Mouse (Mus musculus) C2C12 (cell line): Measurements from ENCODE around the gene Daglb. TPM values are rescaled to one million over a fixed set of nuclear protein-coding genes. Genes with fewer than 3 reads are reported as not detected.

Source experiments
- H3K27me3 ChIP-seq: one replicate; pipeline ENCODE4 v1.6.1; 2011; ENCODE audit not compliant: control insufficient read depth, insufficient read depth, insufficient read length
- H3K36me3 ChIP-seq: one replicate; pipeline ENCODE4 v1.6.1; 2011; ENCODE audit not compliant: control insufficient read depth, insufficient read depth
- H3K4me3 ChIP-seq: one replicate; pipeline ENCODE4 v1.5.1; 2011; ENCODE audit warnings: mild to moderate bottlenecking, control low read depth; ENCODE audit not compliant: poor library complexity, insufficient read depth, severe bottlenecking
- H3K79me2 ChIP-seq: one replicate; pipeline ENCODE4 v1.6.1; 2011; ENCODE audit not compliant: control insufficient read depth, insufficient read depth
- H3K79me3 ChIP-seq: one replicate; pipeline ENCODE4 v1.6.1; 2011; ENCODE audit warnings: low read depth, control low read depth
- H3ac ChIP-seq: one replicate; pipeline ENCODE3; 2011; ENCODE audit warnings: low read depth; ENCODE audit not compliant: control insufficient read depth, insufficient read length
- CEBPB ChIP-seq: IDR thresholded peaks from one replicate; pipeline ENCODE4 v1.6.1; 2011; ENCODE audit warnings: low read depth, mild to moderate bottlenecking, control low read depth, moderate library complexity
- CTCF ChIP-seq: IDR thresholded peaks from one replicate; pipeline ENCODE4 v1.5.1; 2011; ENCODE audit not compliant: control insufficient read depth, insufficient read depth, insufficient read length
- FOSL1 ChIP-seq: IDR thresholded peaks from one replicate; pipeline ENCODE4 v1.8.0; 2011; ENCODE audit warnings: mild to moderate bottlenecking, low read length; ENCODE audit not compliant: poor library complexity, insufficient read depth, severe bottlenecking
- MAX ChIP-seq: IDR thresholded peaks from one replicate; pipeline ENCODE4 v1.6.1; 2011; ENCODE audit warnings: mild to moderate bottlenecking, control low read depth
- MYOD1 ChIP-seq: IDR thresholded peaks from one replicate; pipeline ENCODE4 v1.6.1; 2011; ENCODE audit warnings: low read depth; ENCODE audit not compliant: control insufficient read depth, insufficient read length
- MYOG ChIP-seq: IDR thresholded peaks from one replicate; pipeline ENCODE4 v1.6.1; 2011; ENCODE audit not compliant: control insufficient read depth, insufficient read length; ENCODE audit errors: extremely low read depth
- USF1 ChIP-seq: IDR thresholded peaks from one replicate; pipeline ENCODE4 v1.6.1; 2011; ENCODE audit warnings: low read depth, mild to moderate bottlenecking, control low read depth, moderate library complexity
- polyA plus RNA-seq: library from polyadenylated mRNA; unstranded; fragments of >200 nt; fragmentation: generic; extraction: Trizol; gene quantifications from one replicate; pipeline ENCODE4 v1.2.1, GENCODE M21; 2012; ENCODE audit warnings: missing spikeins

Daglb gene
- polyA plus RNA-seq, 1 experiment: 3.7 TPM

GRCm38 (mm10) chr5:143469628-143470027 is 5.2 kb downstream of the Daglb start:
- Histone ChIP-seq H3ac (no peak overlapping the region), H3K4me3 (no peak overlapping the region), H3K79me2 (no peaks in the 10 kb centered on the region), H3K27me3 (no peaks in the 10 kb centered on the region), H3K79me3 (no peaks in the 10 kb centered on the region), H3K36me3 (peaks cover 2% of the 10 kb centered on the region)
- TF ChIP-seq MYOD1 (no peak), MYOG (no peak), USF1 (no peak), CEBPB (no peak), CTCF (no peak), MAX (no peak), FOSL1 (no peak)

GRCm38 (mm10) chr5:143470421-143471164 is 6.2 kb downstream of the Daglb start:
- Histone ChIP-seq H3ac (no peak overlapping the region), H3K27me3 (no peaks in the 10 kb centered on the region), H3K4me3 (no peak overlapping the region), H3K79me2 (no peaks in the 10 kb centered on the region), H3K36me3 (peaks cover 5% of the 10 kb centered on the region), H3K79me3 (no peaks in the 10 kb centered on the region)
- TF ChIP-seq CEBPB (no peak), MYOD1 (no peak), CTCF (no peak), FOSL1 (no peak), MAX (no peak), USF1 (no peak), MYOG (no peak)

- no peak overlapping the region for H3K4me3 ChIP-seq
- no peaks in the 10 kb centered on the region for H3K79me3 ChIP-seq
- no peak overlapping the region for H3ac ChIP-seq
- no peaks in the 10 kb centered on the region for H3K79me2 ChIP-seq
- no peak for TF ChIP-seq MYOD1
- no peak for TF ChIP-seq MYOG
- no peak for TF ChIP-seq CEBPB
- no peak for TF ChIP-seq MAX
- TF ChIP-seq CTCF: no peak
- TF ChIP-seq USF1: no peak
- no peak for TF ChIP-seq FOSL1
- H3K36me3 ChIP-seq: peaks cover 5% of the 10 kb centered on the region
- no peaks in the 10 kb centered on the region for H3K27me3 ChIP-seq
Measured at GRCm38 (mm10) chr5:143471165-143471546, 6.8 kb downstream of the Daglb start.

- Histone ChIP-seq H3K79me2 (no peaks in the 10 kb centered on the region), H3ac (no peak overlapping the region), H3K79me3 (no peaks in the 10 kb centered on the region), H3K27me3 (no peaks in the 10 kb centered on the region), H3K4me3 (no peak overlapping the region), H3K36me3 (peaks cover 9% of the 10 kb centered on the region)
- TF ChIP-seq USF1 (no peak), MYOD1 (no peak), FOSL1 (no peak), MYOG (no peak), CEBPB (no peak), CTCF (no peak)
Measured at GRCm38 (mm10) chr5:143471953-143472618, 7.7 kb downstream of the Daglb start.

GRCm38 (mm10) chr5:143475153-143475844 is 10.9 kb downstream of the Daglb start:
- Histone ChIP-seq H3K79me3 (no peaks in the 10 kb centered on the region), H3K4me3 (no peak overlapping the region), H3K36me3 (peaks cover 12% of the 10 kb centered on the region), H3K79me2 (no peaks in the 10 kb centered on the region), H3ac (no peak overlapping the region), H3K27me3 (no peaks in the 10 kb centered on the region)
- no peak for TF ChIP-seq USF1
- TF ChIP-seq CTCF: no peak
- no peak for TF ChIP-seq MYOG
- peak; percentile 72 for TF ChIP-seq FOSL1
- peak; percentile 18 for TF ChIP-seq MYOD1
- peak; percentile 53 for TF ChIP-seq CEBPB
- no peak for TF ChIP-seq MAX
